Mouse (Mus musculus) midbrain, embryonic 10.5 days (tissue): Measurements from ENCODE around the gene Pola2. TPM values are rescaled to one million over a fixed set of nuclear protein-coding genes. Genes with fewer than 3 reads are reported as not detected.
A peak's percentile ranks its signal among the peaks of the same experiment; 100 is the strongest.

Source experiments
- DNase-seq: peaks from one replicate; pipeline ENCODE4 v3.0.0-alpha.2; 2017; ENCODE audit warnings: low spot score
- H3K27ac ChIP-seq: fragments of 300-500 bp; sonication (generic); replicated peaks from 2 replicates; pipeline ENCODE4 v1.5.1; 2016; ENCODE audit warnings: mild to moderate bottlenecking
- H3K27me3 ChIP-seq: fragments of 300-500 bp; sonication (generic); 2 replicates; pipeline ENCODE4 v1.6.1; 2016; ENCODE audit warnings: low read depth, mild to moderate bottlenecking; ENCODE audit not compliant: poor library complexity, severe bottlenecking
- H3K36me3 ChIP-seq: fragments of 300-500 bp; sonication (generic); 2 replicates; pipeline ENCODE4 v1.6.1; 2016; ENCODE audit warnings: mild to moderate bottlenecking, moderate library complexity
- H3K4me1 ChIP-seq: fragments of 300-500 bp; sonication (generic); 2 replicates; pipeline ENCODE4 v1.6.1; 2016
- H3K4me3 ChIP-seq: fragments of 300-500 bp; sonication (generic); 2 replicates; pipeline ENCODE4 v1.5.1; 2016; ENCODE audit warnings: mild to moderate bottlenecking, moderate library complexity
- H3K9me3 ChIP-seq: fragments of 300-500 bp; sonication (generic); replicated peaks from 2 replicates; pipeline ENCODE4 v1.6.1; 2016; ENCODE audit warnings: mild to moderate bottlenecking
- WGBS: fragments of 180-500 bp; shearing (Covaris S2); methylation state at CpG from one replicate; pipeline ENCODE4 v1.1.7; 2016; 5-methylcytosine and 5-hydroxymethylcytosine counted together
- polyA plus RNA-seq: library from polyadenylated mRNA; unstranded; fragments of >200 nt; fragmentation: Nextera tagmentation; extraction: Ambion mirVana; gene quantifications from 2 replicates; pipeline ENCODE4 v1.2.1, GENCODE M21; 2016

The Pola2 gene
- 97.3 and 110 TPM in 2 replicates for polyA plus RNA-seq

DNA sequence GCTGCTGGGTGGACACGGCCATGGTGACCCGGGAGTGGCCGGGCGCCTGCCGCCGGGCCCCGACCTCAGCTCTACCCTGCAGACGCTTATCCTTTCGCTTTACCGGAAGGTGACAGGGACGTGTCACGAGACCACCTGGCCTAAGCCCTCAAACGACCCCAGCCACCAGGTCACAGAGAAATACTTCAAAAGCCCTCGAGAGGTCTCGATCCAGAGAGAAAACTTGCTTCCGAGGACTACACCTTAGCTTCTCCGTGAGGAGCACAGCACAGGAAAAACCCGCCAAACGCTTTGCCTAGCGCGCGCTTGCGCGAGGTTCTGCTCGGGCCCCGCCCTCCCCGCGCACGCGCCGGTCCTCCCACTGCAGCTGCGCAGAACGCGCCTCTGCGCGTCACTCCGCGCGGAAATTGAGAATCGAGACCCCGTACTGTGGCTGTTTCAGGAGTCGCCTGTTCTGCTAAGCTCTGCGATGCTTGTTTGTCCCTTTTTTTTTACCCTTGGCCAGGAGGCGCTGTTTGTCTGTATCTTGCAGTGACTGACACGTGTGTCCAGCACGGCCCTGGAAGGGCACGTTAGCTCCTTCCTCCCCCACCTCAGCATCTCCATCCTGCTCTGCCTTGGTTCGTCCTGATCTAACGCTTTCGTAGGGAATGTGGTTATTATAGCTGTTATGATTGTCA is at the start of gene Pola2:
Pola2 (minus strand) TSS at position 320 of the 680 bp plus-strand sequence.
- H3K9me3 ChIP-seq, result no peaks in the 10 kb centered on the region
- peak; percentile 89 for DNase-seq
- peak within 1 kb of the TSS; percentile 66 for H3K4me3 ChIP-seq
- H3K27me3 ChIP-seq, result no peaks in the 10 kb centered on the region
- under 1% methylated on average over 50 of the region's 50 CpGs for WGBS
- peak within 1 kb of the TSS; percentile 88 for H3K27ac ChIP-seq
- H3K4me1 ChIP-seq, result peaks cover 37% of the 10 kb centered on the region
- peaks cover 28% of the 10 kb centered on the region for H3K36me3 ChIP-seq

DNA sequence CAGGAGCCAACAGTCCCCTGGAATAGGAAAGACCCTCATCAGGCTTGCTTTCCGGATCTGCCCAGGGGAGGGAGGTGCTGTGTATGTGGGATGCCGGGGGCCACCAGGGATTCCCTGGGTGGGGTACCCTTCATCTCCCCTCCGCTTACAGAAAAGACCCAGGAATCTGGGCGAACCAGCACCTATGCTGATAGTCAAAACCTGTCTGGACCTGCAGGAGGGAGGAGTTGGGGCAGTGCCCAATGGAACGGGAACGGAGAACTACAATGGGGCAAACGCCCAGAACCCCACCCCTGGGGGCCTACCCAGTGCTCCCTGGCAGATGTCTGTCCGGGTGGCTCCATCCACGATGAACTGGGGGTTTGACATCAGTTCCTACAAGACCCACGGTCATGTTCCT is 49.7 kb upstream of the Pola2 start:
- no peak overlapping the region for H3K4me3 ChIP-seq
- H3K9me3 ChIP-seq, result no peaks in the 10 kb centered on the region
- H3K27me3 ChIP-seq, result peaks cover 55% of the 10 kb centered on the region
- no peak for DNase-seq
- no peak overlapping the region for H3K27ac ChIP-seq
- 88% methylated on average over 10 of the region's 10 CpGs for WGBS
- no peaks in the 10 kb centered on the region for H3K36me3 ChIP-seq
- H3K4me1 ChIP-seq, result peaks cover 22% of the 10 kb centered on the region

DNA sequence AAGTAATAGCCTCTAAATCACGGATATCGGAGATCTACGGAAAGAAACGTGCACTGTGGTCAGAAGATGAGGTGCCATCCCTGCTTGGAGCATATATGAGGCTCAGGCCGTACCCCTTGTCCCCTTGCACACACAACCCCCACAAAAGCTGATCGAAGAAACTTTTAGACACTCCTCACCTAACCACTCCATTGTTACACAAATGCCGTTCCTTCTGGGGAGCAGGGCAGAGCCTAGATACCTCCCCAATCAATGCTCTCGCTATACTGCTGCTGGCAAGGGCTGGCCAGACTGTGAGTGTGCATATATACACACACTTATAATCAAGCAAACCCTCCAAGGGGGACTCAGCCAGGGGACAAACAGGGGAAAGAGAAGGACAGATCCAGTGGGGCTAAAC is 45.1 kb upstream of the Pola2 start:
- WGBS, result 69% methylated on average over 8 of the region's 8 CpGs
- Histone ChIP-seq H3K36me3 (no peaks in the 10 kb centered on the region), H3K27me3 (peaks cover 20% of the 10 kb centered on the region), H3K27ac (no peak overlapping the region), H3K9me3 (no peaks in the 10 kb centered on the region), H3K4me1 (peaks cover 8% of the 10 kb centered on the region; the same call in 1 of the 2 replicates), H3K4me3 (no peak overlapping the region)
- no peak for DNase-seq

DNA sequence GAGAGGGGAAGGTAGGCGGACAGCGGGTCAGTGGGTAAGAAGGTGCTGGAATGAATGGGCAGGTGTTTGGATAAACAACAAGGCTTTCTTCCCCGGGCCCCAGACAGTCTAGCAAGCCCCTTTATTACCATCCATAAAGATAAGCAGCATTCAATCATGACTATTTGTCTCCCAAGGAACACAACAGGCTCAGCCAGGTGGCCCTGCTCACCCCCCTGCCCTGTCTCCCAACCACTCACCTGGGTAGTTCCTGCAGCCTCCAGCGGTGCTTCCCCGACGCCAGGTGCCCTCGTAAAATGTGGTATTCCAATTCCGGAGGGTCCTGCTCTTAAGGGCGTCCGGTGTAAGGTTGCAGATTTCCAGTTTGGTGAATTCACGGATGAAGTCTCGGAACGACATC is 43.0 kb upstream of the Pola2 start:
- H3K36me3 ChIP-seq, result no peaks in the 10 kb centered on the region
- peaks cover 8% of the 10 kb centered on the region; the same call in 1 of the 2 replicates for H3K4me1 ChIP-seq
- no peak overlapping the region for H3K27ac ChIP-seq
- H3K27me3 ChIP-seq, result 0 out of 2 replicates have a peak, but pooled peaks cover 4% of the 10 kb centered on the region
- DNase-seq, result no peak
- no peak overlapping the region for H3K4me3 ChIP-seq
- H3K9me3 ChIP-seq, result no peaks in the 10 kb centered on the region
- WGBS, result 92% methylated on average over 13 of the region's 13 CpGs

GRCm38 (mm10) chr19:6005541-6005940 is 41.5 kb upstream of the Pola2 start:
- no peak overlapping the region for H3K27ac ChIP-seq
- H3K36me3 ChIP-seq, result no peaks in the 10 kb centered on the region
- 77% methylated on average over 11 of the region's 11 CpGs for WGBS
- no peaks in the 10 kb centered on the region for H3K9me3 ChIP-seq
- 0 out of 2 replicates have a peak, but pooled peaks cover 4% of the 10 kb centered on the region for H3K27me3 ChIP-seq
- H3K4me3 ChIP-seq, result no peak overlapping the region
- no peak for DNase-seq
- H3K4me1 ChIP-seq, result peaks cover 8% of the 10 kb centered on the region; the same call in 1 of the 2 replicates

GRCm38 (mm10) chr19:5999969-6000368 is 36.0 kb upstream of the Pola2 start:
- no peak overlapping the region for H3K27ac ChIP-seq
- 75% methylated on average over 5 of the region's 5 CpGs for WGBS
- no peaks in the 10 kb centered on the region for H3K27me3 ChIP-seq
- H3K4me3 ChIP-seq, result no peak overlapping the region
- no peaks in the 10 kb centered on the region for H3K36me3 ChIP-seq
- DNase-seq, result no peak
- H3K9me3 ChIP-seq, result no peaks in the 10 kb centered on the region
- 0 out of 2 replicates have a peak, but pooled peaks cover 4% of the 10 kb centered on the region for H3K4me1 ChIP-seq

- H3K4me1 ChIP-seq, result no peaks in the 10 kb centered on the region
- no peak for DNase-seq
- H3K36me3 ChIP-seq, result no peaks in the 10 kb centered on the region
- H3K27me3 ChIP-seq, result no peaks in the 10 kb centered on the region
- WGBS, result 86% methylated on average over 3 of the region's 3 CpGs
- H3K4me3 ChIP-seq, result no peak overlapping the region
- H3K9me3 ChIP-seq, result no peaks in the 10 kb centered on the region
- H3K27ac ChIP-seq, result no peak overlapping the region
Observed at GRCm38 (mm10) chr19:5998180-5998579, 34.2 kb upstream of the Pola2 start.

GRCm38 (mm10) chr19:5994711-5995110 is 30.7 kb upstream of the Pola2 start:
- no peaks in the 10 kb centered on the region for H3K36me3 ChIP-seq
- no peaks in the 10 kb centered on the region for H3K27me3 ChIP-seq
- no peak overlapping the region for H3K27ac ChIP-seq
- peaks cover 7% of the 10 kb centered on the region; the same call in 1 of the 2 replicates for H3K4me1 ChIP-seq
- WGBS, result 84% methylated on average over 14 of the region's 14 CpGs
- no peaks in the 10 kb centered on the region for H3K9me3 ChIP-seq
- DNase-seq, result no peak
- no peak overlapping the region for H3K4me3 ChIP-seq

GRCm38 (mm10) chr19:5992012-5992411 is 28.0 kb upstream of the Pola2 start:
- no peak overlapping the region for H3K4me3 ChIP-seq
- H3K27ac ChIP-seq, result no peak overlapping the region
- no peaks in the 10 kb centered on the region for H3K27me3 ChIP-seq
- DNase-seq, result no peak
- H3K4me1 ChIP-seq, result peaks cover 22% of the 10 kb centered on the region
- no peaks in the 10 kb centered on the region for H3K36me3 ChIP-seq
- 91% methylated on average over 7 of the region's 7 CpGs for WGBS
- H3K9me3 ChIP-seq, result no peaks in the 10 kb centered on the region

DNA sequence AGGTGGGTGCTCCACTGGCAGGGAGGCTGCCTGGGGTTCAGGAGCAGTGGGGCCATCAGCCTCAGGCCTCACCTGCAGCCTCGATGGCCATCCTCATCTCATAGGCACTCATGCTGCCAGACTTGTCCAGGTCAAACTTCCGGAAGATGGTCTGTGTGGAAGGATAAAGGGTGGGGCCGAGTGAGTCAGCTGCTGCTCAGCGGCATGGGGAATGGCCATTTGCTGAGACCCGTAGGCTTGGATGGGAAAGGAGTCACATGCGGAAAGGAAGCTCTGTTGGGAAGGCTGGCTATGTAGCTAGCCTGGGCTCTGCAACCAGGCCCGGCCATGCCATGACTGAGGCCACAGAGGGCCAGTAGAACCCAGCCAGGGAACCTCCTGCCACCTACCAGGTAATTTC is 27.5 kb upstream of the Pola2 start:
- Histone ChIP-seq H3K4me1 (peaks cover 22% of the 10 kb centered on the region), H3K9me3 (no peaks in the 10 kb centered on the region), H3K36me3 (no peaks in the 10 kb centered on the region), H3K27me3 (no peaks in the 10 kb centered on the region), H3K27ac (no peak overlapping the region), H3K4me3 (no peak overlapping the region)
- WGBS, result 79% methylated on average over 7 of the region's 7 CpGs
- DNase-seq, result no peak

GRCm38 (mm10) chr19:5990921-5991320 is 26.9 kb upstream of the Pola2 start:
- no peak overlapping the region for H3K27ac ChIP-seq
- no peak overlapping the region for H3K4me3 ChIP-seq
- no peaks in the 10 kb centered on the region for H3K27me3 ChIP-seq
- H3K9me3 ChIP-seq, result no peaks in the 10 kb centered on the region
- H3K4me1 ChIP-seq, result peaks cover 26% of the 10 kb centered on the region
- no peaks in the 10 kb centered on the region for H3K36me3 ChIP-seq
- DNase-seq, result no peak
- 81% methylated on average over 1 of the region's 1 CpGs for WGBS

DNA sequence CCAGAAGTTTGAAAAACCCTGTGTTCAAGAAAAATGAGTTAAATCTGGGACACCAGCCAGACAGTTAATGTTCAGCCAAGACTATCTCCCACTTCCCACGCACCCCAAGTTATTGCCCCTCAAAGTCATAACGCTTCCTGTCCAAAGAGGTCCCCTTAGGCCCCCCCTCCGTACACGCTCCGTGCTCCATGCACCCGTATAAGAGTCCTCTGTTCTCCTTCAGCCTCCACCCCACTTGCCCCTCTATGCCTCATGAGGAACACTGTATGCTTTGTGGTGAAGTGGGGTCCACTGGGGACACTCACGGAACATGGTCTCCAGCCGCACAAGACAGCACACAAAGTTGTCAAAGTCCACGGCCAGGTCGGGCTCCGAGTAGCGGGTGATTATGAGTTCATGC is 26.0 kb upstream of the Pola2 start:
- WGBS, result 96% methylated on average over 12 of the region's 12 CpGs
- Histone ChIP-seq H3K9me3 (no peaks in the 10 kb centered on the region), H3K36me3 (no peaks in the 10 kb centered on the region), H3K4me1 (peaks cover 29% of the 10 kb centered on the region), H3K27me3 (no peaks in the 10 kb centered on the region), H3K4me3 (no peak overlapping the region), H3K27ac (peak overlapping the region; percentile 87)
- no peak for DNase-seq

DNA sequence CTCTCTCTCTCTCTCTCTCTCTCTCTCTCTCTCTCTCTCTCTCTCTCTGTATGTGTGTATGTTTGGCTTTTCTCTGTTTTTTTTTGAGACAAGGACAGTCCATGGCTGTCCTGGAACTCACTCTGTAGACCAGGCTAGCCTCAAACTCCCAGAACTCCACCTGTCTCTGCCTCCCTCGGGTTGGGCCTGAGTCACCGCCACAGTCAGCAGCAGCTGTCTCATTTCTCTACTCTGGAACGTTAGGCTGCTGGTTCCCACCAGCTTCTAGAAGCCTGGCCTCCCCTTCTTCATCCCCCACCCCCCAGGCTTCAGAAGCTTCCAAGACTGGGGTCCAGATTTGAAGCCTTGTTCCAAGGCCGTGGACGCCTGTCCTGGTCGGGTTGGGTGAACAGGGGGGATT is 25.6 kb upstream of the Pola2 start:
- H3K9me3 ChIP-seq, result no peaks in the 10 kb centered on the region
- H3K36me3 ChIP-seq, result no peaks in the 10 kb centered on the region
- WGBS, result 75% methylated on average over 6 of the region's 6 CpGs
- no peaks in the 10 kb centered on the region for H3K27me3 ChIP-seq
- H3K27ac ChIP-seq, result peak overlapping the region; percentile 87
- peak overlapping the region; percentile 36 for H3K4me3 ChIP-seq
- H3K4me1 ChIP-seq, result peaks cover 29% of the 10 kb centered on the region
- no peak for DNase-seq
